ENCODE assay signal across 7 mouse cellular contexts in genomic region chr11:120306366-120307131, GRCm38 (mm10). TPM values are rescaled to one million over a fixed set of nuclear protein-coding genes. Genes with fewer than 3 reads are reported as not detected.
DNase-seq lines count a peak whose midpoint lies in the region; ATAC-seq lines count a peak whose summit lies in the region.

No protein-coding gene starts in this region.

- ATAC-seq in embryonic facial prominence, embryonic 14.5 days (ENCODE audit: low read depth) = no peak
- ATAC-seq in heart, embryonic 15.5 days (replicated peaks; ENCODE audit: insufficient number of reproducible peaks, insufficient read depth, low FRiP score, low read depth) = no peak
- no peak for ATAC-seq in midbrain, embryonic 12.5 days (ENCODE audit: low FRiP score, low read depth)

- whole genome bisulfite sequencing in embryonic facial prominence, embryonic 14.5 days = 46% methylated on average over 12 of the region's 12 CpGs
- WGBS in heart, embryonic 15.5 days = 58% methylated on average over 12 of the region's 12 CpGs
- WGBS in midbrain, embryonic 12.5 days = 47% methylated on average over 12 of the region's 12 CpGs

- H3K27me3 ChIP-seq in embryonic facial prominence, embryonic 14.5 days (replicated peaks; ENCODE audit: control insufficient read depth, insufficient read depth, low read length) = no peaks in the 10 kb centered on the region
- H3K27me3 ChIP-seq in heart, embryonic 15.5 days = no peaks in the 10 kb centered on the region
- H3K27me3 ChIP-seq in midbrain, embryonic 12.5 days = peaks cover 40% of the 10 kb centered on the region

- no peak overlapping the region for H3K4me3 ChIP-seq in embryonic facial prominence, embryonic 14.5 days (ENCODE audit: low read depth, low read length)
- H3K4me3 ChIP-seq in heart, embryonic 15.5 days = no peak overlapping the region
- H3K4me3 ChIP-seq in midbrain, embryonic 12.5 days = no peak overlapping the region

- peaks cover 33% of the 10 kb centered on the region for H3K4me1 ChIP-seq in embryonic facial prominence, embryonic 14.5 days (ENCODE audit: control insufficient read depth, insufficient read depth, low read length)
- H3K4me1 ChIP-seq in heart, embryonic 15.5 days (replicated peaks) = peaks cover 50% of the 10 kb centered on the region
- H3K4me1 ChIP-seq in midbrain, embryonic 12.5 days = peaks cover 56% of the 10 kb centered on the region

- H3K4me2 ChIP-seq in embryonic facial prominence, embryonic 14.5 days (ENCODE audit: low read depth, low read length) = peak overlapping the region; percentile 91; the same call in 1 of the 2 replicates
- H3K4me2 ChIP-seq in heart, embryonic 15.5 days = peak overlapping the region; percentile 91; the same call in 1 of the 2 replicates
- H3K4me2 ChIP-seq in midbrain, embryonic 12.5 days (replicated peaks) = no peak overlapping the region

- no peak overlapping the region for H3K9ac ChIP-seq in embryonic facial prominence, embryonic 14.5 days (ENCODE audit: low read depth, low read length)
- H3K9ac ChIP-seq in heart, embryonic 15.5 days = no peak overlapping the region
- peak overlapping the region; percentile 32; the same call in 1 of the 2 replicates for H3K9ac ChIP-seq in midbrain, embryonic 12.5 days (replicated peaks)

- H3K27ac ChIP-seq in embryonic facial prominence, embryonic 14.5 days (replicated peaks; ENCODE audit: low read depth, low read length) = no peak overlapping the region
- no peak overlapping the region for H3K27ac ChIP-seq in heart, embryonic 15.5 days
- H3K27ac ChIP-seq in midbrain, embryonic 12.5 days (replicated peaks) = no peak overlapping the region

- H3K9me3 ChIP-seq in embryonic facial prominence, embryonic 14.5 days (ENCODE audit: control insufficient read depth, low read length) = no peaks in the 10 kb centered on the region
- no peaks in the 10 kb centered on the region for H3K9me3 ChIP-seq in heart, embryonic 15.5 days (replicated peaks)
- no peaks in the 10 kb centered on the region for H3K9me3 ChIP-seq in midbrain, embryonic 12.5 days

- no peaks in the 10 kb centered on the region for H3K36me3 ChIP-seq in embryonic facial prominence, embryonic 14.5 days (ENCODE audit: control insufficient read depth, insufficient read depth, low read length)
- H3K36me3 ChIP-seq in heart, embryonic 15.5 days = no peaks in the 10 kb centered on the region
- no peaks in the 10 kb centered on the region for H3K36me3 ChIP-seq in midbrain, embryonic 12.5 days

- DNase-seq in kidney, postnatal 10 days = peak; percentile 28
- no peak for DNase-seq in kidney, postnatal 14 days
- DNase-seq in embryonic facial prominence, embryonic 14.5 days (ENCODE audit: low spot score) = no peak
- no peak for DNase-seq in adipocyte (ENCODE audit: low spot score)
- no peak for DNase-seq in layer of hippocampus, postnatal 10 days (ENCODE audit: low spot score in 2 of 2)

RNA-seq across cellular contexts. Expression of gene Actg1, which starts 41.8 kb away (rescaled TPM):
- 2,264 and 2,593 TPM in 2 replicates for polyA plus RNA-seq in embryonic facial prominence, embryonic 14.5 days (2014; fragmentation: Nextera tagmentation; extraction: Ambion mirVana)
- 921 and 1,308 TPM in 2 replicates for polyA plus RNA-seq in heart, embryonic 15.5 days (2015; fragmentation: Nextera tagmentation; extraction: Ambion mirVana)
- 3,175 and 3,231 TPM in 2 replicates for polyA plus RNA-seq in midbrain, embryonic 12.5 days (2016; fragmentation: Nextera tagmentation; extraction: Ambion mirVana)
- total RNA-seq in layer of hippocampus, postnatal 10 days (2021) = 1,000 to 10,000 TPM; 2,523 to 2,576 TPM

RNA-seq across cellular contexts. Expression of gene Fscn2, which starts 54.8 kb away (rescaled TPM):
- 0.48 and 1.1 TPM in 2 replicates for polyA plus RNA-seq in embryonic facial prominence, embryonic 14.5 days (2014; fragmentation: Nextera tagmentation; extraction: Ambion mirVana)
- 0.42 and 0.66 TPM in 2 replicates for polyA plus RNA-seq in heart, embryonic 15.5 days (2015; fragmentation: Nextera tagmentation; extraction: Ambion mirVana)
- polyA plus RNA-seq in midbrain, embryonic 12.5 days (2016; fragmentation: Nextera tagmentation; extraction: Ambion mirVana) = 1.4 and 1.5 TPM in 2 replicates
- not detected for total RNA-seq in layer of hippocampus, postnatal 10 days (2021)
